Mouse (Mus musculus): ENCODE measurements around the gene Uck2. TPM values are rescaled to one million over a fixed set of nuclear protein-coding genes. Genes with fewer than 3 reads are reported as not detected.

Uck2 gene
- polyA plus RNA-seq, 1 experiment = 20.5 TPM

- Histone ChIP-seq H3K4me1 (ENCODE audit: control insufficient read depth, insufficient read depth, low read length) (peaks cover 7% of the 10 kb centered on the region; the same call in 1 of the 2 replicates), H3K27ac (ENCODE audit: insufficient read depth, low read length) (no peak overlapping the region), H3K4me3 (ENCODE audit: insufficient read depth, low read length) (no peak overlapping the region)
- TF ChIP-seq CTCF (IDR thresholded peaks at IDR 0.05; ENCODE audit: extremely low read depth, insufficient read depth, low read length) = no peak
- TF ChIP-seq POLR2A (IDR thresholded peaks at IDR 0.05; ENCODE audit: extremely low read depth, insufficient read depth, low read length) = no peak
These were observed 10.3 kb downstream of the Uck2 start for GRCm38 (mm10) chr1:167274646-167275390.

GRCm38 (mm10) chr1:167273380-167274163, 11.5 kb downstream of the Uck2 start:
- TF ChIP-seq CTCF (IDR thresholded peaks at IDR 0.05; ENCODE audit: extremely low read depth, insufficient read depth, low read length) (no peak), POLR2A (IDR thresholded peaks at IDR 0.05; ENCODE audit: extremely low read depth, insufficient read depth, low read length) (no peak)
- Histone ChIP-seq H3K4me3 (ENCODE audit: insufficient read depth, low read length) (no peak overlapping the region), H3K27ac (ENCODE audit: insufficient read depth, low read length) (no peak overlapping the region), H3K4me1 (ENCODE audit: control insufficient read depth, insufficient read depth, low read length) (peaks cover 11% of the 10 kb centered on the region)

- Histone ChIP-seq H3K4me3 (ENCODE audit: insufficient read depth, low read length) (no peak overlapping the region), H3K27ac (ENCODE audit: insufficient read depth, low read length) (no peak overlapping the region), H3K4me1 (ENCODE audit: control insufficient read depth, insufficient read depth, low read length) (peaks cover 11% of the 10 kb centered on the region)
- TF ChIP-seq POLR2A (IDR thresholded peaks at IDR 0.05; ENCODE audit: extremely low read depth, insufficient read depth, low read length) (no peak), CTCF (IDR thresholded peaks at IDR 0.05; ENCODE audit: extremely low read depth, insufficient read depth, low read length) (no peak)
These were observed 13.3 kb downstream of the Uck2 start for GRCm38 (mm10) chr1:167271841-167272240.

- Histone ChIP-seq H3K4me1 (ENCODE audit: control insufficient read depth, insufficient read depth, low read length) (peaks cover 11% of the 10 kb centered on the region), H3K27ac (ENCODE audit: insufficient read depth, low read length) (no peak overlapping the region)
These were observed 13.8 kb downstream of the Uck2 start for GRCm38 (mm10) chr1:167271304-167271703.

GRCm38 (mm10) chr1:167270342-167271111, 14.6 kb downstream of the Uck2 start:
- H3K27ac ChIP-seq (ENCODE audit: insufficient read depth, low read length) = no peak overlapping the region
- H3K4me1 ChIP-seq (ENCODE audit: control insufficient read depth, insufficient read depth, low read length) = peaks cover 11% of the 10 kb centered on the region
- H3K4me3 ChIP-seq (ENCODE audit: insufficient read depth, low read length) = no peak overlapping the region
- TF ChIP-seq POLR2A (IDR thresholded peaks at IDR 0.05; ENCODE audit: extremely low read depth, insufficient read depth, low read length) (no peak), CTCF (IDR thresholded peaks at IDR 0.05; ENCODE audit: extremely low read depth, insufficient read depth, low read length) (no peak)

More at GRCm38 (mm10) chr1:167271304-167271703, 13.8 kb downstream of the Uck2 start:
- no peak for TF ChIP-seq POLR2A (IDR thresholded peaks at IDR 0.05; ENCODE audit: extremely low read depth, insufficient read depth, low read length)
- no peak for TF ChIP-seq CTCF (IDR thresholded peaks at IDR 0.05; ENCODE audit: extremely low read depth, insufficient read depth, low read length)
- H3K4me3 ChIP-seq (ENCODE audit: insufficient read depth, low read length) = no peak overlapping the region

- no peak for TF ChIP-seq CTCF (IDR thresholded peaks at IDR 0.05; ENCODE audit: extremely low read depth, insufficient read depth, low read length)
- TF ChIP-seq POLR2A (IDR thresholded peaks at IDR 0.05; ENCODE audit: extremely low read depth, insufficient read depth, low read length) = no peak
- Histone ChIP-seq H3K4me1 (ENCODE audit: control insufficient read depth, insufficient read depth, low read length) (peaks cover 11% of the 10 kb centered on the region), H3K4me3 (ENCODE audit: insufficient read depth, low read length) (no peak overlapping the region), H3K27ac (ENCODE audit: insufficient read depth, low read length) (no peak overlapping the region)
These were observed 15.3 kb downstream of the Uck2 start for GRCm38 (mm10) chr1:167269856-167270270.

- no peak overlapping the region for H3K4me3 ChIP-seq (ENCODE audit: insufficient read depth, low read length)
- no peak for TF ChIP-seq POLR2A (IDR thresholded peaks at IDR 0.05; ENCODE audit: extremely low read depth, insufficient read depth, low read length)
- TF ChIP-seq CTCF (IDR thresholded peaks at IDR 0.05; ENCODE audit: extremely low read depth, insufficient read depth, low read length) = no peak
- no peak overlapping the region for H3K27ac ChIP-seq (ENCODE audit: insufficient read depth, low read length)
- H3K4me1 ChIP-seq (ENCODE audit: control insufficient read depth, insufficient read depth, low read length) = peaks cover 11% of the 10 kb centered on the region
These were observed 15.7 kb downstream of the Uck2 start for GRCm38 (mm10) chr1:167269350-167269811.

- peaks cover 7% of the 10 kb centered on the region for H3K4me1 ChIP-seq (ENCODE audit: control insufficient read depth, insufficient read depth, low read length)
- no peak for TF ChIP-seq POLR2A (IDR thresholded peaks at IDR 0.05; ENCODE audit: extremely low read depth, insufficient read depth, low read length)
- TF ChIP-seq CTCF (IDR thresholded peaks at IDR 0.05; ENCODE audit: extremely low read depth, insufficient read depth, low read length) = no peak
- H3K4me3 ChIP-seq (ENCODE audit: insufficient read depth, low read length) = no peak overlapping the region
- no peak overlapping the region for H3K27ac ChIP-seq (ENCODE audit: insufficient read depth, low read length)
These were observed 16.6 kb downstream of the Uck2 start for GRCm38 (mm10) chr1:167268360-167269063.
